Mouse (Mus musculus) liver, embryonic 14.5 days (tissue): Measurements from ENCODE around the gene Ticam1.

Source experiments
- CTCF ChIP-seq: IDR thresholded peaks from 2 replicates; pipeline ENCODE4 v1.5.1; 2016; ENCODE audit warnings: antibody characterized with exemption, low read depth, control low read depth
- EP300 ChIP-seq: IDR thresholded peaks from 2 replicates; pipeline ENCODE4 v1.6.1; 2016; ENCODE audit warnings: antibody characterized with exemption, low read depth

- TF ChIP-seq CTCF (no peak), EP300 (no peak)
Observed at GRCm38 (mm10) chr17:56226566-56226965, 50.0 kb downstream of the Ticam1 start.
